Mouse (Mus musculus) lung, postnatal 0 days (tissue): Measurements from ENCODE around the gene Gm128.

Experiments used
- CTCF ChIP-seq: IDR thresholded peaks from 2 replicates; pipeline ENCODE4 v1.5.1; 2016; ENCODE audit warnings: antibody characterized with exemption, mild to moderate bottlenecking
- EP300 ChIP-seq: IDR thresholded peaks from 2 replicates; pipeline ENCODE4 v1.6.1; 2016; ENCODE audit warnings: antibody characterized with exemption, mild to moderate bottlenecking, control low read depth

DNA sequence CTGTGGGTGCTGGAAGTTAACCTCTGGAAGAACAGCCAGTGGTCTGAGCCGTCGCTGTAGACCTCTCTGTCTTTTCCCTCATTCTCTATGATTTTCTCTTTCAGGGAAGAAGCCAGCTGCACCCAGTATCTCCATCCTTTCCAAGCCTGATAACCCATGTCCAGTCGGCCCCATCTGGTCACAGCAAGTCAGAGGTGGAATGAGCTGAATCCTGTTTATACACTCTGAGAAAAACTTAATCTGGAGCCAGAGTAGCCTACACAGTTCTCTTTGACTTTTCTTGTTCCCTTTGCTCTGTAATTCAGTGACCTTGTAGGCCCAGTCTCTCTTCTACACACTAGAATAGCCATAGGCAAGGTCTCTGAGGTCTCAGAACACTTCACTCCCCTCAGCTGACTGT lies 46.1 kb upstream of the Gm128 start:
- TF ChIP-seq CTCF (no peak), EP300 (no peak)
